18 mouse cellular contexts compared by ENCODE assay signal in genomic region chr9:68978656-68979055, GRCm38 (mm10).
"Had no signal": no experiment of that assay in that cellular context is flagged by ENCODE, and none has a peak within 500 bp of the region (broad histone marks: within the 10 kb centered on the region; RNA-seq: fewer than 3 reads in every experiment).

No protein-coding gene starts in this region.

- ATAC-seq: liver, embryonic 12.5 days had no signal

- H3K36me3 ChIP-seq: limb, embryonic 10.5 days; limb, embryonic 13.5 days; liver, embryonic 12.5 days; liver, embryonic 15.5 days had no signal

- H3K27ac ChIP-seq: limb, embryonic 10.5 days; limb, embryonic 13.5 days; liver, embryonic 12.5 days; liver, embryonic 15.5 days; stomach, postnatal 0 days had no signal

- H3K9ac ChIP-seq: limb, embryonic 13.5 days; liver, embryonic 12.5 days; liver, embryonic 15.5 days had no signal

- DNase-seq: kidney, postnatal 14 days; kidney, postnatal 4 days; layer of hippocampus, adult 9-11 months; liver; lung, adult 2 months; lung, postnatal 14 days; lung, postnatal 4 days; midbrain, embryonic 14.5 days; right cerebral cortex, postnatal 4 days; thymus, adult 2 months; thymus, postnatal 14 days; thymus, postnatal 4 days had no signal

- H3K4me3 ChIP-seq: limb, embryonic 10.5 days; limb, embryonic 13.5 days; liver, embryonic 12.5 days; liver, embryonic 15.5 days had no signal

- H3K4me1 ChIP-seq: liver, embryonic 12.5 days; liver, embryonic 15.5 days had no signal

- H3K27me3 ChIP-seq: liver, embryonic 15.5 days had no signal

- H3K9me3 ChIP-seq: limb, embryonic 10.5 days; limb, embryonic 13.5 days; liver, embryonic 12.5 days; liver, embryonic 15.5 days had no signal

- H3K4me2 ChIP-seq: limb, embryonic 13.5 days; liver, embryonic 12.5 days; liver, embryonic 15.5 days; midbrain, embryonic 11.5 days had no signal
